Mouse (Mus musculus) forebrain, embryonic 11.5 days (tissue): ENCODE measurements around the gene Diaph3. TPM values are rescaled to one million over a fixed set of nuclear protein-coding genes. Genes with fewer than 3 reads are reported as not detected.
A peak's percentile ranks its signal among the peaks of the same experiment; 100 is the strongest.

Experiments used
- ATAC-seq: fragments of 200-750 bp; cut with Nextera tagmentation; replicated peaks from 2 replicates; pipeline ENCODE4 v1.8.0; 2017; ENCODE audit warnings: moderate TSS enrichment; ENCODE audit not compliant: low FRiP score
- DNase-seq: peaks from one replicate; pipeline ENCODE4 v3.0.0-alpha.2; 2017; ENCODE audit warnings: low spot score
- H3K27ac ChIP-seq: fragments of 300-500 bp; sonication (generic); 2 replicates; pipeline ENCODE4 v1.5.1; 2014; ENCODE audit warnings: low read depth, low read length
- H3K27me3 ChIP-seq: fragments of 300-500 bp; sonication (generic); 2 replicates; pipeline ENCODE4 v1.6.1; 2014; ENCODE audit warnings: mild to moderate bottlenecking, low read length, mixed read lengths; ENCODE audit not compliant: control insufficient read depth, insufficient read depth
- H3K36me3 ChIP-seq: fragments of 300-500 bp; sonication (generic); 2 replicates; pipeline ENCODE4 v1.6.1; 2014; ENCODE audit warnings: mild to moderate bottlenecking, low read length, moderate library complexity, mixed read lengths; ENCODE audit not compliant: control insufficient read depth, insufficient read depth
- H3K4me1 ChIP-seq: fragments of 300-500 bp; sonication (generic); replicated peaks from 2 replicates; pipeline ENCODE4 v1.6.1; 2014; ENCODE audit warnings: low read length, mixed read lengths; ENCODE audit not compliant: control insufficient read depth, insufficient read depth
- H3K4me2 ChIP-seq: fragments of 300-500 bp; sonication (generic); 2 replicates; pipeline ENCODE4 v1.6.1; 2014; ENCODE audit warnings: low read depth, mild to moderate bottlenecking, low read length, moderate library complexity, mixed read lengths; ENCODE audit not compliant: severe bottlenecking
- H3K4me3 ChIP-seq: fragments of 300-500 bp; sonication (generic); 2 replicates; pipeline ENCODE4 v1.5.1; 2014; ENCODE audit warnings: low read depth, low read length
- H3K9ac ChIP-seq: fragments of 300-500 bp; sonication (generic); 2 replicates; pipeline ENCODE4 v1.6.1; 2014; ENCODE audit warnings: low read length
- H3K9me3 ChIP-seq: fragments of 300-500 bp; sonication (generic); 2 replicates; pipeline ENCODE4 v1.6.1; 2016; ENCODE audit warnings: low read length, mixed read lengths; ENCODE audit not compliant: control insufficient read depth
- WGBS: fragments of 180-500 bp; shearing (Covaris S2); extraction: QIAGEN DNeasy Blood & Tissue Kit; methylation state at CpG from one replicate; pipeline ENCODE4 v1.1.7; 2014; 5-methylcytosine and 5-hydroxymethylcytosine counted together
- polyA plus RNA-seq: library from polyadenylated mRNA; unstranded; fragments of >200 nt; fragmentation: Nextera tagmentation; extraction: Ambion mirVana; gene quantifications from 2 replicates; pipeline ENCODE4 v1.2.1, GENCODE M21; 2014

Diaph3 gene
- 14.1 and 14.9 TPM in 2 replicates for polyA plus RNA-seq

- H3K36me3 ChIP-seq: no peaks in the 10 kb centered on the region
- peak within 1 kb of the TSS; percentile 72 for H3K4me3 ChIP-seq
- H3K9me3 ChIP-seq: no peaks in the 10 kb centered on the region
- H3K4me1 ChIP-seq: 0 out of 2 replicates have a peak, but pooled peaks cover 2% of the 10 kb centered on the region
- H3K27ac ChIP-seq: 0 out of 2 replicates have a peak within 1 kb of the TSS, but pooled peaks have one; percentile 37
- WGBS: under 1% methylated on average over 43 of the region's 43 CpGs
- peak within 1 kb of the TSS; percentile 54 for H3K4me2 ChIP-seq
- peak within 1 kb of the TSS; percentile 73 for H3K9ac ChIP-seq
- ATAC-seq (peak; percentile 100), DNase-seq (peak; percentile 99)
- no peaks in the 10 kb centered on the region for H3K27me3 ChIP-seq
These were observed at the start of gene Diaph3 for GRCm38 (mm10) chr14:87140963-87141486. Gene Diaph3, minus strand, starts transcription at chr14:87141235.

GRCm38 (mm10) chr14:87190685-87191084, 49.6 kb upstream of the Diaph3 start:
- no peak for ATAC-seq
- Histone ChIP-seq H3K4me1 (no peaks in the 10 kb centered on the region), H3K27ac (no peak overlapping the region), H3K4me2 (no peak overlapping the region), H3K9ac (no peak overlapping the region), H3K9me3 (no peaks in the 10 kb centered on the region), H3K27me3 (no peaks in the 10 kb centered on the region), H3K4me3 (no peak overlapping the region), H3K36me3 (no peaks in the 10 kb centered on the region)
- no peak for DNase-seq
- WGBS: 90% methylated on average over 4 of the region's 4 CpGs

GRCm38 (mm10) chr14:87171577-87171976, 30.5 kb upstream of the Diaph3 start:
- Histone ChIP-seq H3K9me3 (no peaks in the 10 kb centered on the region), H3K27me3 (no peaks in the 10 kb centered on the region), H3K9ac (no peak overlapping the region), H3K4me2 (no peak overlapping the region), H3K4me1 (no peaks in the 10 kb centered on the region), H3K27ac (no peak overlapping the region), H3K4me3 (no peak overlapping the region), H3K36me3 (no peaks in the 10 kb centered on the region)
- DNase-seq (no peak), ATAC-seq (no peak)
- 94% methylated on average over 6 of the region's 6 CpGs for WGBS

GRCm38 (mm10) chr14:87169151-87169550, 28.1 kb upstream of the Diaph3 start:
- Histone ChIP-seq H3K9me3 (no peaks in the 10 kb centered on the region), H3K36me3 (no peaks in the 10 kb centered on the region), H3K4me3 (no peak overlapping the region), H3K4me1 (no peaks in the 10 kb centered on the region), H3K4me2 (no peak overlapping the region), H3K27me3 (no peaks in the 10 kb centered on the region), H3K9ac (no peak overlapping the region), H3K27ac (no peak overlapping the region)
- ATAC-seq: no peak
- no peak for DNase-seq
- WGBS: 71% methylated on average over 1 of the region's 1 CpGs

- ATAC-seq (no peak), DNase-seq (no peak)
- Histone ChIP-seq H3K36me3 (no peaks in the 10 kb centered on the region), H3K4me1 (no peaks in the 10 kb centered on the region), H3K4me2 (no peak overlapping the region), H3K27me3 (no peaks in the 10 kb centered on the region), H3K9ac (no peak overlapping the region), H3K27ac (no peak overlapping the region), H3K4me3 (no peak overlapping the region), H3K9me3 (no peaks in the 10 kb centered on the region)
- 86% methylated on average over 9 of the region's 9 CpGs for WGBS
These were observed 14.7 kb upstream of the Diaph3 start for GRCm38 (mm10) chr14:87155621-87156238.

GRCm38 (mm10) chr14:87149684-87150083, 8.6 kb upstream of the Diaph3 start:
- DNase-seq: no peak
- Histone ChIP-seq H3K27me3 (no peaks in the 10 kb centered on the region), H3K4me1 (no peaks in the 10 kb centered on the region), H3K9ac (no peak overlapping the region), H3K36me3 (no peaks in the 10 kb centered on the region), H3K4me2 (no peak overlapping the region), H3K27ac (no peak overlapping the region), H3K9me3 (no peaks in the 10 kb centered on the region), H3K4me3 (no peak overlapping the region)
- ATAC-seq: no peak
- WGBS: 82% methylated on average over 6 of the region's 6 CpGs

GRCm38 (mm10) chr14:87146704-87147103, 5.7 kb upstream of the Diaph3 start:
- H3K36me3 ChIP-seq: no peaks in the 10 kb centered on the region
- no peak overlapping the region for H3K4me3 ChIP-seq
- no peak overlapping the region for H3K27ac ChIP-seq
- WGBS: 22% methylated on average over 3 of the region's 3 CpGs
- H3K9ac ChIP-seq: no peak overlapping the region
- ATAC-seq: peak; percentile 63; the same call in 1 of the 2 replicates
- H3K9me3 ChIP-seq: no peaks in the 10 kb centered on the region
- DNase-seq: no peak
- H3K27me3 ChIP-seq: no peaks in the 10 kb centered on the region
- no peak overlapping the region for H3K4me2 ChIP-seq
- H3K4me1 ChIP-seq: no peaks in the 10 kb centered on the region

GRCm38 (mm10) chr14:87145351-87145750, 4.3 kb upstream of the Diaph3 start:
- 74% methylated on average over 3 of the region's 3 CpGs for WGBS

More at GRCm38 (mm10) chr14:87145351-87145750, 4.3 kb upstream of the Diaph3 start:
- Histone ChIP-seq H3K27me3 (no peaks in the 10 kb centered on the region), H3K27ac (no peak overlapping the region), H3K4me3 (no peak overlapping the region), H3K4me1 (0 out of 2 replicates have a peak, but pooled peaks cover 2% of the 10 kb centered on the region), H3K9me3 (no peaks in the 10 kb centered on the region), H3K36me3 (no peaks in the 10 kb centered on the region), H3K4me2 (no peak overlapping the region), H3K9ac (no peak overlapping the region)
- DNase-seq: no peak
- ATAC-seq: no peak
